Mouse (Mus musculus): Measurements from ENCODE around the gene Dync1i1.

DNA sequence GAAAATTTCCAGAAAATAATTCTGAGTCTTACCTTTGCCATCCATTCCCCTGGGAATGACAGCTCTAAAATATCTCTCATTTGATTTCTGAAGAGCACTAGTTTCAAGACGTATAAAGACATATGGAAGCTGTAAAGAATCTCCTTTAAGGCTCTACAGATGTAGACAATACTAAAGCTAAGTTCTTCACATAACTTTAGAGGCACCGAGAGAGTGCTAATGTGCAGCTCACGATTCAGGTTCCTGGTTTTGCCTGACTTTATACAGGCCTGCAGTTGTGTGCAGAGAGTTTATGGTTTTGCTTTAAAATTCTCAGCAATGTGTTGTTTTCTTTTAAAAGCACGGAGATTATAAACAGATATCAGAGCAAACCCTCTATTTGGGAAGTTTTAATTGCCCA lies 242.1 kb downstream of the Dync1i1 start:
- TF ChIP-seq USF1 (IDR thresholded peaks at IDR 0.05; ENCODE audit: low read depth) (no peak), POLR2AphosphoS2 (IDR thresholded peaks at IDR 0.05; ENCODE audit: insufficient read length, low read depth) (no peak), POLR2A (IDR thresholded peaks at IDR 0.05; ENCODE audit: insufficient read length, low read depth) (no peak), MAX (IDR thresholded peaks at IDR 0.05; ENCODE audit: low read depth) (no peak), MYOD1 (IDR thresholded peaks at IDR 0.05; ENCODE audit: control insufficient read depth in 1 of 3, insufficient read length in 2 of 3, low read depth in 2 of 3) (no peak), TCF3 (IDR thresholded peaks at IDR 0.05; ENCODE audit: insufficient read length, low read depth) (no peak), CEBPB (IDR thresholded peaks at IDR 0.05; ENCODE audit: insufficient read depth, poor library complexity, severe bottlenecking) (no peak), MYOG (IDR thresholded peaks at IDR 0.05; ENCODE audit: control insufficient read depth in 1 of 3, insufficient read depth in 1 of 3, insufficient read length in 2 of 3, low read depth in 2 of 3) (no peak)
